Mouse (Mus musculus): ENCODE results near the gene Pdhb. TPM values are rescaled to one million over a fixed set of nuclear protein-coding genes. Genes with fewer than 3 reads are reported as not detected.
A peak's percentile ranks its signal among the peaks of the same experiment; 100 is the strongest.

Pdhb gene
- polyA plus RNA-seq, 1 experiment = not detected

DNA sequence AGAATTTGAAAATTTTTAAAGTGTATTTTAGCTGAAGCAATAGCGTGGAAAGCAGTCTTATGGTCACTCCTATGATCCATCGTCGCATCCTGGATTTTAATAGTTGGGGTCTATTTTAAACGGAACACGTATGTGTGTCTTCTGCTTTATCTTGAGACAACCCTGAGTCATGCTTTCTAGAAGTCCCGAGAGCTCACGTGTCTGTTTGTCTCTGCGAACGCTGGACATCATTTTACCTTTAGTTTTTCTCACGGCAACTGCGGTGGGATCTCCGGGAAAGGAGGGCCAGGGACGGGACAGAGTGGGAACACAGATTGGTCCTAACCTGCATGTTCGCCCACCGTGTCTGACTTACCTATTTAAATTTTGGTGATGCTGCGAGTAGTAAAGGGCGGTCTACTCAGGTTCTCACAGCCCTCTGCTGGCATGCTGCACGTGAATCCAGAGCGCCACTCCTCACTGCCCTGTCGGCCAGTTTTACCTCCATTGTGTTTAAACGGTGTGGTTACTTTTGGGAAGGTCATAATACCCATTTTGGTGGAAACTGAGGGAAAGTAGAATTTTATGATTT lies 42.5 kb upstream of the Pdhb start:
- TF ChIP-seq POLR2A (IDR thresholded peaks at IDR 0.05; ENCODE audit: insufficient read depth, low read depth, low read length) (no peak), CTCF (IDR thresholded peaks at IDR 0.05; ENCODE audit: insufficient read depth, low read depth, low read length) (no peak)
- no peak overlapping the region for H3K27ac ChIP-seq (ENCODE audit: insufficient read depth, low read depth, low read length)
- WGBS = 27% methylated on average over 21 of the region's 21 CpGs

DNA sequence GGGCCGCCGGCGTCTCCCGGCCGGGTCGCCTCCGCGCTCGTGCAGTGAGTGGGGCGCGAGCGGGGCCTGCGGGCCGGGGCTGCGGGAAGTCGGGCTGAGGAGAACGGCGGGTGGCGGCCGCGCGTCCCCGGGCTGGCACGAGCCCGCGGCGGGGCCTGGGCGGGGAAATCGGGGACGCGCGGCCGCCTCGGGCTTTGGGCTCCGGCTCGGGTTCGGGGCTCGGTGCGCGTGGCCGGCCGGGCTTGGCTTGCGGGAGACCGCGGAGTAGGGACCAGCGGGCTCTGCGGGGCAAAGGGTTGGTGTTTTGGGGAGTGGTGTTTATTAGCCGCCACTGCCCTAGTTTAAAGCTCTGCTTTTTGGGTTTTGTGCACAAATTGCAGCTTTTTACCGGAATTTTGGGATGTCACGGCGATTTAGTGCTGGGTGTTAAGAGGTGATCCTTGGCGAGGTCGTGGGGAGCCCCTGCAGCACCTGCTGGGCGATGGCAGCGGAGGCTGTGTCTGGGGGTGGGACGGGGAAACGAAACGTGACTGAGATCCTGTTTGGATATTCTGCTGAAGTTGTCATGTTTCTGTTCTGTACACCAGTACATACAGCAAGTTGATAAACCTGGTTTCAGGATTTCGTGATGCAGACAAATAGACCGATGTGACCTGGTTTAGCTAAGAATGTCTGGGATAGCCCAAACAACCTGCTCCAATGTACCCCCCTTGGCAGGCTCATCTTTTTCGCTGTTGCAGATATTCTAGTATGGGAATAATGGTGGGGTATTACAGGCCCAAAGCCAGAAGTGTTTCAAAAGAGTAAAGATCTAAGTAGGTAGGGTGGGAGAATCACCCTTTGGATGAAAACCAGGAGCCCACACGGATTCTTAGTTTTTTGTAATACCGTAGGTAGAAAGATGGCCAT lies 41.7 kb upstream of the Pdhb start:
- H3K4me3 ChIP-seq (ENCODE audit: insufficient read depth, low read depth, low read length) = peak overlapping the region; percentile 60
- WGBS = 4% methylated on average over 63 of the region's 63 CpGs
- H3K27ac ChIP-seq (ENCODE audit: insufficient read depth, low read depth, low read length) = peak overlapping the region; percentile 28; the same call in 1 of the 2 replicates
- H3K4me1 ChIP-seq (ENCODE audit: control insufficient read depth, insufficient read depth, low read length) = peaks cover 7% of the 10 kb centered on the region
- TF ChIP-seq POLR2A (IDR thresholded peaks at IDR 0.05; ENCODE audit: insufficient read depth, low read depth, low read length) (0 out of 2 replicates have a peak, but pooled peaks have one; percentile 36), CTCF (IDR thresholded peaks at IDR 0.05; ENCODE audit: insufficient read depth, low read depth, low read length) (no peak)

More for the DNA sequence above, 42.5 kb upstream of the Pdhb start:
- Histone ChIP-seq H3K4me3 (ENCODE audit: insufficient read depth, low read depth, low read length) (peak overlapping the region; percentile 28), H3K4me1 (ENCODE audit: control insufficient read depth, insufficient read depth, low read length) (peaks cover 11% of the 10 kb centered on the region)

DNA sequence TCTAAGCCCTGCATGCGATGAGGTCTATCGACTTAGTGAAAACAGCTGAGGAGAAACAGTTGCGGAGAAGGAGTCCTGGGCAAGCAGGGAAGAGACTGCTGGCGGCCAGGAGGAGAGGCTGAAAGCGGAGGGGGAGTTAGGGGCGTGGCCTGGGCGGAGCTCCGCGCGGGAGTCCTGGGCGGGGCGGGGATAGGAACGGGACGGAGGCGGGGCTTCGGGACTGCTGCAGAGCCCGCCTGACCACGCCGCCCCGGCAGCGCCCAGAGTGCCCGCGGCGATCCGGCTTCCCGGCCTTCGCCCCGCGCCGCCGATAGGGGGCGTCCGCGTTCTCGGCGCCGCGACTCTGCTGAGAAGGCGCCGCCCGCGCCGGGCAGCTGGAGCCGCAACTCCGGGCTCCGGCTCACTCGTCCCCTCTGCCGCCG lies 41.0 kb upstream of the Pdhb start, which contains the start of gene Kctd6:
TSS of gene Kctd6 (plus strand) at position 338 of the 422 bp plus-strand sequence.
- Histone ChIP-seq H3K4me3 (ENCODE audit: insufficient read depth, low read depth, low read length) (peak within 1 kb of the TSS; percentile 60), H3K4me1 (ENCODE audit: control insufficient read depth, insufficient read depth, low read length) (peaks cover 12% of the 10 kb centered on the region), H3K27ac (ENCODE audit: insufficient read depth, low read depth, low read length) (peak within 1 kb of the TSS; percentile 28; the same call in 1 of the 2 replicates)
- no peak for TF ChIP-seq POLR2A (IDR thresholded peaks at IDR 0.05; ENCODE audit: insufficient read depth, low read depth, low read length)
- peak; percentile 67 for TF ChIP-seq CTCF (IDR thresholded peaks at IDR 0.05; ENCODE audit: insufficient read depth, low read depth, low read length)
- 1% methylated on average over 48 of the region's 49 CpGs for WGBS

- Histone ChIP-seq H3K4me1 (ENCODE audit: control insufficient read depth, insufficient read depth, low read length) (peaks cover 17% of the 10 kb centered on the region), H3K27ac (ENCODE audit: insufficient read depth, low read depth, low read length) (no peak overlapping the region), H3K4me3 (ENCODE audit: insufficient read depth, low read depth, low read length) (no peak overlapping the region)
- TF ChIP-seq POLR2A (IDR thresholded peaks at IDR 0.05; ENCODE audit: insufficient read depth, low read depth, low read length) (no peak), CTCF (IDR thresholded peaks at IDR 0.05; ENCODE audit: insufficient read depth, low read depth, low read length) (no peak)
- whole genome bisulfite sequencing = 90% methylated on average over 2 of the region's 2 CpGs
Measured at GRCm38 (mm10) chr14:8212996-8213395, 40.2 kb upstream of the Pdhb start.

- WGBS = 71% methylated on average over 2 of the region's 2 CpGs
- no peak for TF ChIP-seq CTCF (IDR thresholded peaks at IDR 0.05; ENCODE audit: insufficient read depth, low read depth, low read length)
- H3K27ac ChIP-seq (ENCODE audit: insufficient read depth, low read depth, low read length) = no peak overlapping the region
- no peak overlapping the region for H3K4me3 ChIP-seq (ENCODE audit: insufficient read depth, low read depth, low read length)
- H3K4me1 ChIP-seq (ENCODE audit: control insufficient read depth, insufficient read depth, low read length) = peaks cover 16% of the 10 kb centered on the region
Measured at GRCm38 (mm10) chr14:8209896-8210295, 37.1 kb upstream of the Pdhb start.

GRCm38 (mm10) chr14:8208876-8209275 lies 36.1 kb upstream of the Pdhb start:
- no peak for TF ChIP-seq CTCF (IDR thresholded peaks at IDR 0.05; ENCODE audit: insufficient read depth, low read depth, low read length)
- H3K27ac ChIP-seq (ENCODE audit: insufficient read depth, low read depth, low read length) = peak overlapping the region; percentile 62
- no peak overlapping the region for H3K4me3 ChIP-seq (ENCODE audit: insufficient read depth, low read depth, low read length)
- 24% methylated on average over 3 of the region's 3 CpGs for WGBS
- H3K4me1 ChIP-seq (ENCODE audit: control insufficient read depth, insufficient read depth, low read length) = peaks cover 16% of the 10 kb centered on the region

GRCm38 (mm10) chr14:8207543-8207942 lies 34.7 kb upstream of the Pdhb start:
- Histone ChIP-seq H3K4me3 (ENCODE audit: insufficient read depth, low read depth, low read length) (no peak overlapping the region), H3K4me1 (ENCODE audit: control insufficient read depth, insufficient read depth, low read length) (peaks cover 12% of the 10 kb centered on the region), H3K27ac (ENCODE audit: insufficient read depth, low read depth, low read length) (no peak overlapping the region)
- 79% methylated on average over 5 of the region's 5 CpGs for WGBS
- TF ChIP-seq POLR2A (IDR thresholded peaks at IDR 0.05; ENCODE audit: insufficient read depth, low read depth, low read length) (no peak), CTCF (IDR thresholded peaks at IDR 0.05; ENCODE audit: insufficient read depth, low read depth, low read length) (no peak)

- Histone ChIP-seq H3K4me1 (ENCODE audit: control insufficient read depth, insufficient read depth, low read length) (peaks cover 12% of the 10 kb centered on the region), H3K27ac (ENCODE audit: insufficient read depth, low read depth, low read length) (no peak overlapping the region), H3K4me3 (ENCODE audit: insufficient read depth, low read depth, low read length) (no peak overlapping the region)
- WGBS = 42% methylated on average over 5 of the region's 5 CpGs
- TF ChIP-seq CTCF (IDR thresholded peaks at IDR 0.05; ENCODE audit: insufficient read depth, low read depth, low read length) (no peak), POLR2A (IDR thresholded peaks at IDR 0.05; ENCODE audit: insufficient read depth, low read depth, low read length) (no peak)
Measured at GRCm38 (mm10) chr14:8207105-8207504, 34.3 kb upstream of the Pdhb start.
